Mouse (Mus musculus) megakaryocyte, adult 5-6 weeks (primary cell): ENCODE results near the gene Gab2. TPM values are rescaled to one million over a fixed set of nuclear protein-coding genes. Genes with fewer than 3 reads are reported as not detected.

Experiments
- ATAC-seq: 2 replicates; pipeline ENCODE4 v1.8.0; 2016; ENCODE audit warnings: mild to moderate bottlenecking, inconsistent platforms; ENCODE audit not compliant: poor library complexity, severe bottlenecking
- total RNA-seq, 2 experiments: library from RNA; stranded (forward) in 1 of 2; stranded (reverse) in 1 of 2; fragments of 153-499, 151-499 nt in 1 of 2; fragments of 221-1000, 200-1000 nt in 1 of 2; gene quantifications; 2 replicates each; pipeline versions ENCODE4 v1.2.3 to v1.2.4; 2015 to 2017

Gab2 gene
- total RNA-seq, 2 experiments from 2014 or later = 21.6 to 22.6 TPM

GRCm38 (mm10) chr7:97128949-97129348 lies 47.6 kb downstream of the Gab2 start:
- no peak for ATAC-seq

GRCm38 (mm10) chr7:97136453-97136852 lies 55.1 kb downstream of the Gab2 start:
- ATAC-seq = peak; percentile 80

- ATAC-seq = no peak
Measured at GRCm38 (mm10) chr7:97151082-97151813, 69.9 kb downstream of the Gab2 start.

GRCm38 (mm10) chr7:97154756-97155487 lies 73.5 kb downstream of the Gab2 start:
- peak; percentile 91 for ATAC-seq

GRCm38 (mm10) chr7:97164261-97164660 lies 82.9 kb downstream of the Gab2 start:
- ATAC-seq = no peak; the same call in 1 of the 2 replicates

- ATAC-seq = no peak
Measured at GRCm38 (mm10) chr7:97171089-97171488, 89.7 kb downstream of the Gab2 start.

DNA sequence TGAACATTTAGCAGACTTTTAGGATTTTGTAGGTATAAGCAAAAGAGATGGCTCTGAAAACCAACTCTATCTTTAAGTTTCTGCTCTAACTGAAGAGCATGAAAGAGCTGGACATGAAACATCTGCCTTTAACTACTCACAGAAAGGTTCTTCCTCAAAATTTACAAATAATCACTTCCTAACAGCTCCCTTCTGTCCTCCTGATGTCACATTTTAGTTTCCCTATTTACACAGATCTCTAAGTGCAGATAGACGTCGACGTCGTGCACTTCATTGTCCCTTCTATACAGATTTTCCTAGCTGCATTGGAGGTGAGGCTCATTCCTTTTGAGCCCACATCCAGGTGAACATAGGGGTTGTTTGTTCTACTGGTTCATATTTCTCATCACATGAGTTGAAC lies 90.3 kb downstream of the Gab2 start:
- peak; percentile 90 for ATAC-seq

GRCm38 (mm10) chr7:97172126-97172525 lies 90.7 kb downstream of the Gab2 start:
- peak; percentile 87 for ATAC-seq

DNA sequence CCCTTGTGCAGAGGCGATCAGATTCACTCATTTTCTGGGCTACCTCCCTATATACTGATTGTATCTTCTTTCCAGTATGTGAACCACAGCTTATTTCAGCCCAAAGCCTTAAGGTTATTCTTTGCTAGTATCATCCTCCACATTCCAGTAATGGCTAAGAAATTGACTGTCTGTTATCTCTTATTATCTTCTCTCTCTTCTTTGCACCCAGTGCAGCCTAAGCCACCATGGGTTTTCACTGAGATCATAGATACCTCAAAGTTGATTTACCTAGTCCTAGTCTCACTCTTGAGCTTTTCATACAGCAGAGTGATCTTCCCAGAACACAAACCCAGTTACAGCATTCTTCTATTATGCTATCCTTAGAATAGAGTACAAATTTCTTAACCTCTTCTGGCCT lies 100.5 kb downstream of the Gab2 start:
- no peak for ATAC-seq

DNA sequence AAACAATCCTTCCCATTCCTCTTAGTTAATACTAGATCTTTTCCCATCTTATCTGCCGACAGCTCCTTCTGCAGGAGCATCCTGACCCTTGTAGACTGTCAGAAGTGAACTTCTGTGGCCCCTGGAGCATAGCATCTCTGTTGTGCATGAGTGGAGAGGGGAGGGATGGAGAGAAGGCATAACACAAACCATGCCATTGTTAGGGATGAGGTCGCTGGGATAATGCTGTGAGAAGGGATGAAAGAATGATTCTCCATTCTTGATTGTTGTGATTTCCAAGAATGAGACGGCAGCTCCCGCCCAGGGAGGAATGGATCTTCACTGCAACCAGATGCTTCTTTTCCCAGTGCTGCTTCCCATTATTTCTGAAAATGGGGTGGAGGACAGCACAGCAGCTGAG lies 102.0 kb downstream of the Gab2 start:
- ATAC-seq = no peak

DNA sequence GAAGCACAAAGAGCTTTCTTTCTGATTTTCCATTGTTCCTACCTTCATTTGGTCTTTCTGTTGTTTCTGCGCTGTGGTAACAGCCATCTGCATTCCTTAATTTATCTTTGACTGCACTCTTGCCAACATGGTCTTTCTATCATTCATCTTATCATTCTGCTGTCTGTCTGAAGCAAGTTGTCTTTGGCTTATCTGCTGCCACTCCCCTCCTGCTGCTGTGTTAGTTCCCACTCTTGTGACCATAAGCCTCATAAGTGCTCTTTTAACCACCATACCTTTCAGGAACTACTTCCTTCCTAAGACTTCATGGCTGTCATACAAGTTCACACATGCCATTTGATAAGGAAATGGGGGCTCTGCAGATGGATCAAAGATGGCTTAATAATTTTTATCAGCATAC lies 102.6 kb downstream of the Gab2 start:
- ATAC-seq = peak; percentile 66

DNA sequence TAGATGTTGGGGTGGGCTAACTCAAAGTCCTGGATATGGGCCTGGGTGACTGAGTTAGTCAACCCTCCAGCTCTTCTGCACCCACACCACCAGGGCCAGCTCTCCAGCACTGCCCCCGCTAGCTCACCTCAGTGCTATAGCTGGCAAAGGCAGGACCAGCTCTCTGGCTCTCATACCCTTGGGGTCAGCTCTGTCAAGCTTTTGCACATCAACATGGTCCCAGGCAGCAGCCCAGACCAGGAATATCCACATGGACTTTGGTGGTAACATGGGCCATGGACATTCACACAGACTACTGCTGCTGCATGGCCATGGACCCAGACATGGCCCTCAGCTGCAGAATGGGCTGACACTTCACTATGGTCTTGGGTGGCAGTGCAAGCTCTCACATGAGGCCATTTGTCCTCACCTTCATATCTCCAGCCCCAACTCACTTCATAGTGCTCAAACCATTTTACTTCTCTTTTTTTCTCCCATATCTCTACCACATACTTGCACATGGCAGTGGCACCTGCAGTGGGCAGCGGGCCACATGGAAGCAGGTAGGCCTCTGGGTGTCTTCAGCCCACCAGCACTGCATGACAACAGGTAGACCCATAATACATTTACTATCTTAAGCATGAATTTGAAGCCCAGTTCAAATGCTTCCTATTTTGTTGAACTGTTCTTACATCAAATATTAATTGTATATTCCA lies 106.1 kb downstream of the Gab2 start:
- ATAC-seq = no peak

DNA sequence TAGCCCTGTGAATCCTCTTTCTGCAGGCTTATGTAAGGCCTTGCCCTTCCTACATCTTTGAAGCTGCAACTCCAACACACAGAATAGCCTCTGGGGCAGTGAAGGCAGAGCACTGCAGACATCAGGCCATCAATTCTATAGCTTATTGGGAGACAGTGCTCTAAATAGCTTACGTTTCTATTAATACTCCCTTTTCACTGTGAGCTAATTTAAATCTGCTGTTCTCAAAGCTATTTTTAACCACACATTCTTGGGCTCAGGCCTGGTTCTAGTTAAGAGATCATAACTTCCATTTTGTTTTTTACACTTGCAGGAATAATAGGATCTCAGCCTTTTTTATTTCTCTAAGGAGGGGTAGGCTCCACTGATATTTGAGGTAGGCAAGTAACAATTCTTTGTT lies 107.7 kb downstream of the Gab2 start:
- no peak for ATAC-seq

DNA sequence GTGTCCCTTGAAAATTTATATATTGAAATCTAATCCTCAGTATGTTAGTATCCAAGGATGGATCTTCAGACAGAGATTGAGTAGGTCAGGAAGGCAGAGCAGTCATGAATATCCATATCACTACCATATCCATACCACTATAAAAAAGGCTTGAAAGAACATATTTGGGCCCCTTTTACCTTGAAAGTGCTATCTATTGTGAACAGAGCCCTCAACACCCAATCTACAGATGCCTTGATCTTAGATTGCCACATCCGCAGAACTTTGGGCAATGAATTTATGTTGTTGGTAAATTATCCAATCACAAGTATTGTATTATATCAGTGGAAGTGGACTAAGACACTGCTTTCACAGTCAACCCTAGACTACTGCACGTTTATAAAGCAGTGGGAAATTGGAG lies 122.5 kb downstream of the Gab2 start:
- ATAC-seq = no peak

DNA sequence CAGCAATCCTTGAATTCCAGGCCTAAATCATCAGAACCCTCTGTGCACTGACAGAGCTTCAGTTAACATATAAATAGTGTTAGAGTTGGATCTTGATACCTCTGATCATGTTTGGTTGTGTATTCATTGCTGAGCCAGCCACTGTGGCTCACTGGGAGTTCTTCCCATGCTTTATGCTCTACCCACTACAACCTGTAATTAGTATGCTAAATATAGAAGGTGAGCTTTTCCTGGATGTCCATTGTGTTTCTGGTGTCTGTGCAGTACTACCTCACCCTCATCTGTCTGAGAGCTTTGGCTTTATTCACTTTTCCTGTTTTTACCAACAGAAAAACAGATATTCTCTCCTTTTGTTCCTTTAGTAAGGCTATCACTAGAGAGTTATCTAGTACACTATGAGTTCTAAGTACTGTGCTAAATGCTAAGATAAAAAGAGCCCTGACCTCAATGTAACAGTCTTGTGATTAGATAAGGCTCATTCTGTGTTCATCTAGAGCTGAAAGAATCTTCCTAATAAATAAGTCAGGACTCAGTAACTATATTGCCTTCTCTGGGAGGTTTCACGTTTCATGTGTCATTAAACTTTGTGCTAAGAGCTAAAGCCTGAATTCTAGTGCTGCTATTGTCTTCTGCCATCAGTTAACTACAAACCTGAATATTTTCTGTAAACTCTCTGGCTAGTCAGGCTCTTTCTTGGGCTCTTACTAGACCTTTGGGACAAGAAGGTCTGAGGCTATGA lies 127.6 kb downstream of the Gab2 start:
- no peak for ATAC-seq

GRCm38 (mm10) chr7:97210064-97210685 lies 128.8 kb downstream of the Gab2 start:
- peak; percentile 59 for ATAC-seq

- ATAC-seq = peak; percentile 90
Measured at GRCm38 (mm10) chr7:97211117-97211516, 129.7 kb downstream of the Gab2 start.

GRCm38 (mm10) chr7:97223836-97224235 lies 142.4 kb downstream of the Gab2 start:
- ATAC-seq = no peak

- no peak for ATAC-seq
Measured at GRCm38 (mm10) chr7:97245261-97245949, 164.0 kb downstream of the Gab2 start.
